Mouse (Mus musculus) midbrain, embryonic 12.5 days (tissue): Measurements from ENCODE around the gene Tdrd6. TPM values are rescaled to one million over a fixed set of nuclear protein-coding genes. Genes with fewer than 3 reads are reported as not detected.
A peak's percentile ranks its signal among the peaks of the same experiment; 100 is the strongest.

Experiments used
- ATAC-seq: fragments of 200-750 bp; cut with Nextera tagmentation; 2 replicates; pipeline ENCODE4 v1.8.0; 2017; ENCODE audit warnings: low read depth, moderate TSS enrichment, moderate library complexity; ENCODE audit not compliant: low FRiP score
- H3K27ac ChIP-seq: fragments of 300-500 bp; sonication (generic); replicated peaks from 2 replicates; pipeline ENCODE4 v1.5.1; 2016; ENCODE audit warnings: mild to moderate bottlenecking
- H3K27me3 ChIP-seq: fragments of 300-500 bp; sonication (generic); 2 replicates; pipeline ENCODE4 v1.6.1; 2016; ENCODE audit warnings: mild to moderate bottlenecking
- H3K36me3 ChIP-seq: fragments of 300-500 bp; sonication (generic); 2 replicates; pipeline ENCODE4 v1.6.1; 2016
- H3K4me1 ChIP-seq: fragments of 300-500 bp; sonication (generic); 2 replicates; pipeline ENCODE4 v1.6.1; 2016
- H3K4me2 ChIP-seq: fragments of 300-500 bp; sonication (generic); replicated peaks from 2 replicates; pipeline ENCODE4 v1.6.1; 2016; ENCODE audit warnings: mild to moderate bottlenecking, moderate library complexity
- H3K4me3 ChIP-seq: fragments of 300-500 bp; sonication (generic); 2 replicates; pipeline ENCODE4 v1.5.1; 2016; ENCODE audit warnings: mild to moderate bottlenecking
- H3K9ac ChIP-seq: fragments of 300-500 bp; sonication (generic); replicated peaks from 2 replicates; pipeline ENCODE4 v1.6.1; 2016; ENCODE audit warnings: mild to moderate bottlenecking, moderate library complexity
- H3K9me3 ChIP-seq: fragments of 300-500 bp; sonication (generic); 2 replicates; pipeline ENCODE4 v1.6.1; 2016; ENCODE audit warnings: mild to moderate bottlenecking
- WGBS: fragments of 180-500 bp; shearing (Covaris S2); methylation state at CpG from one replicate; pipeline ENCODE4 v1.1.7; 2016; 5-methylcytosine and 5-hydroxymethylcytosine counted together
- polyA plus RNA-seq: library from polyadenylated mRNA; unstranded; fragments of >200 nt; fragmentation: Nextera tagmentation; extraction: Ambion mirVana; gene quantifications from 2 replicates; pipeline ENCODE4 v1.2.1, GENCODE M21; 2016

The Tdrd6 gene
- polyA plus RNA-seq, 1 experiment from 2014 or later = not detected

DNA sequence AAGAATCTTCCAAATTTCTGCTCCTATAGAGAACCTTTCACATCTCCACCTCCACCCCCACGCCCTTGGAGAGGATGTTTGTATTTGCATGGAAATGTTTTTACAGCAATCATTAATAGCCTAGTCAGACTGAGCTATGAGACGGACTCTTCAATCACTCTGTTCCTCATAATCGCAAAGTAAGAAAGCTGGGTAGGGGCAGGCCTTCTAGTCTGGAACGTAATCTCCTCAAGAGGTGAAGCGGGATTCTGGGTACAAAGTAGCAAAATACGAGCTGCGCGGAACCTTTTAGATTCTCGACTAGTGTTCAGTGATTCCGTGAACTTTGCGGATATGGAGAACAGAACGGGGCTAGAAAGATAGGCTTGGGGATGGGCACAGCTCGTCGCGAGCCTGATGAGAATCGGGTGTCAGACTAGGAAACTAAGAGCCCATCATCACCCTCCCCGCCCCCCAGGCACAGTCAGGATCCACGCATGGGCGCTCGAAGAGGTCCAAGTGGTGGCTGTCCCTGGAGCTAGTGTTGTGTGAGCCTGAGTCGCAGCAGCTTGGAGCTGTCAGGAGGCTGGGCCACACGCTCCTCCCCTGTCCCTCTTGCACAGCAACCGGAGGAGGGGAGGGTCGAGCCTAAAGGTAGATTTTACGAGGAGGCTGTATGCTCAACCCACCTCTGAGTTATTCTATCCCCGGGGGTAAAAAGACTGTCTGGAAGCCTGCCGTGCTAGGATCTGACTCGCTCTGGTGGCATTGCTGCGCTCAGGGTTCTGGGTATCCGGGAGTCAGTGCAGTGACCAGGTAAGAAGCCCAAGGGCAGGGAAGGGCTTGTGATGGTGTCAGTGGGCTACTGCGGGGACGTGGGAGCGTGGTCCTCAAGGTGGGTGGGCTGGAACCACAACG is 61.9 kb downstream of the Tdrd6 start, which contains the start of gene Pla2g7:
Pla2g7 (plus strand) TSS at position 107 of the 897 bp plus-strand sequence.
- Histone ChIP-seq H3K27ac (no peak within 1 kb of the TSS), H3K27me3 (peaks cover 4% of the 10 kb centered on the region; the same call in 1 of the 2 replicates), H3K4me2 (peak within 1 kb of the TSS; percentile 82), H3K9ac (peak within 1 kb of the TSS; percentile 62), H3K4me3 (peak within 1 kb of the TSS; percentile 45), H3K36me3 (no peaks in the 10 kb centered on the region), H3K4me1 (0 out of 2 replicates have a peak, but pooled peaks cover 6% of the 10 kb centered on the region), H3K9me3 (no peaks in the 10 kb centered on the region)
- under 1% methylated on average over 34 of the region's 34 CpGs for WGBS
- peak; percentile 84 for ATAC-seq

DNA sequence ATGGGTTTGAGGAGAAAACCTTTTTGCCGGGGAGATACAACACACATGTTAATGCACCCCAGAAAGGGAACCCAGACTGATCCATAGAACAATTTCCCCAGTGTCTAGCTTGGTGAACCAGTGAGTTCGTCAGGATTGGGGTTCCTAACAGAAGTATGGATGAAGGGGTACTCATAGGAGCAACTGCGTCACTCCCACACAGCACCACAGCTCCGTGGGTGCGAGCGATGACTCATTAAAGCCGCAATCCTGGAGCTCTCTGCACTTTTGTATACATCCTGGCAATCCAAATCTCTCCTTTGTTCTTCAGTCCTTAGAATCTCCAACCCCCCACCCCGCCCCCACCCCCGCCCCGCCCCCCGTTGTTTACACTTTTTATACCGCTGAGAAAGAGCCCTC is 62.5 kb downstream of the Tdrd6 start:
- WGBS = 3% methylated on average over 12 of the region's 12 CpGs
- ATAC-seq = peak; percentile 50
- Histone ChIP-seq H3K27me3 (peaks cover 4% of the 10 kb centered on the region; the same call in 1 of the 2 replicates), H3K4me1 (0 out of 2 replicates have a peak, but pooled peaks cover 6% of the 10 kb centered on the region), H3K9ac (peak overlapping the region; percentile 62), H3K4me2 (peak overlapping the region; percentile 82), H3K36me3 (no peaks in the 10 kb centered on the region), H3K27ac (no peak overlapping the region), H3K4me3 (peak overlapping the region; percentile 45), H3K9me3 (no peaks in the 10 kb centered on the region)

Other genes starting within 250 kb of the Tdrd6 start
- gene Mep1a, start 127.5 kb downstream of the Tdrd6 start, polyA plus RNA-seq = not detected in 2 replicates
- not detected in 2 replicates for gene Ankrd66, start 86.7 kb downstream of the Tdrd6 start, polyA plus RNA-seq
- 4.9 and 7.3 TPM in 2 replicates for gene Pla2g7, start 62.2 kb downstream of the Tdrd6 start, polyA plus RNA-seq
- 92.4 and 93.9 TPM in 2 replicates for gene Slc25a27, start 36.9 kb upstream of the Tdrd6 start, polyA plus RNA-seq
- 31.4 and 34.3 TPM in 2 replicates for gene Cyp39a1, start 37.1 kb upstream of the Tdrd6 start, polyA plus RNA-seq
- 22.4 and 29.0 TPM in 2 replicates for gene Rcan2, start 171.1 kb upstream of the Tdrd6 start, polyA plus RNA-seq